Comparison of ENCODE assay signal across 8 mouse cellular contexts in the genomic region with DNA sequence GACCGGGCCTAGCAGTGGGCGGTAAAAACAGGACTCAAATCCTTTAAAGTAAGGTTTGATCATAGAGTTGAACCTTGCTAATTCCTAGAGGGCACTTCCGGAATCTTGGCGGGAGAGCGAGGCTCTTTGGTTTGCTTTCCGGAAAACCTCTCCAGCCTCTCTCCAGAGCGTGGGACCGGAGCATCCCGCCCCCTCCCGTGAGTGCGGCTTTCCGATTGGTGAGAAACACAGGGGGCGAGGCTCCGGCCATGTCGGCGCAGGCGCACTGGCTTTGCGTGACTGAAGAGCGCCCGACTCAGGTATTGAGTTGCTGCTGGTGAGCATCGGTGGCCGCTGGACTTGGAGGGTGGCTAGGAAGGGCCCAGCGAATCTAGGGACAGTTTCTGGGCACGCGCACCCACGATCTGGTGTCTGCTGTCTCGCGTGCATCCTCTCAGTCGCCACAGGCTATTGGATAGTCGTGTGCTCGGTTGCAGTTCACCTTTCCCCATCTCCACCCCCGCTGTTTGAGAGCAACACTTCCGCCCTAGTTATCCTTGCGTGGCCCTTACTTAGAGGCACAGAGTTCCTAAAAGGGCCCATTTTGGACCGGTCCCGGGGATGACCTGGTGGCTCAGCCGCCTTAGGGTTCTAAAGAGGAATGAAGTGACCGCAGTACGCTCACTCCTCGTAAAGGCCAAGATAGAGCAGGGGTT. TPM values are rescaled to one million over a fixed set of nuclear protein-coding genes. Genes with fewer than 3 reads are reported as not detected.
DNase-seq lines count a peak whose midpoint lies in the region; ATAC-seq and TF ChIP-seq lines count a peak whose summit lies in the region.

A gene (plus strand): TSS at position 237 of the 695 bp plus-strand sequence.

- 4% methylated on average over 40 of the region's 40 CpGs for WGBS in heart, embryonic 12.5 days
- WGBS in kidney, postnatal 0 days = 2% methylated on average over 40 of the region's 40 CpGs
- WGBS in liver, embryonic 11.5 days = 4% methylated on average over 40 of the region's 40 CpGs
- 3% methylated on average over 40 of the region's 40 CpGs for WGBS in stomach, embryonic 14.5 days

- peak within 1 kb of the TSS; percentile 72 for H3K4me3 ChIP-seq in heart, embryonic 12.5 days
- H3K4me3 ChIP-seq in kidney, postnatal 0 days (replicated peaks; ENCODE audit: low read depth, low read length) = peak within 1 kb of the TSS; percentile 60
- H3K4me3 ChIP-seq in liver, embryonic 11.5 days (ENCODE audit: low read depth, low read length) = peak within 1 kb of the TSS; percentile 77
- H3K4me3 ChIP-seq in stomach, embryonic 14.5 days (ENCODE audit: low read depth, low read length) = peak within 1 kb of the TSS; percentile 65

- DNase-seq in CD4-positive helper T cell, adult 2 months (ENCODE audit: low read depth, low spot score) = peak; percentile 97
- peak; percentile 96 for DNase-seq in brain, embryonic 18.5 days (ENCODE audit: low read depth, low spot score)
- DNase-seq in kidney, postnatal 0 days (ENCODE audit: low spot score) = peak; percentile 98
- peak; percentile 94 for DNase-seq in liver, embryonic 11.5 days (ENCODE audit: low spot score)
- DNase-seq in naive thymus-derived CD4-positive, alpha-beta T cell, adult 2 months (ENCODE audit: low read depth) = peak; percentile 98

- ATAC-seq in erythroid progenitor cell, adult 5-6 weeks (replicated peaks; ENCODE audit: low FRiP score, poor library complexity, severe bottlenecking) = peak; percentile 97
- peak; percentile 98 for ATAC-seq in heart, embryonic 12.5 days (ENCODE audit: insufficient number of reproducible peaks, low FRiP score)
- peak; percentile 94 for ATAC-seq in kidney, postnatal 0 days (replicated peaks; ENCODE audit: low FRiP score, low read depth)
- ATAC-seq in liver, embryonic 11.5 days (replicated peaks; ENCODE audit: low FRiP score) = peak; percentile 97
- peak; percentile 97 for ATAC-seq in stomach, embryonic 14.5 days (ENCODE audit: insufficient number of reproducible peaks, insufficient read depth, low FRiP score, low read depth)

- H3K9ac ChIP-seq in heart, embryonic 12.5 days = peak within 1 kb of the TSS; percentile 83
- peak within 1 kb of the TSS; percentile 65 for H3K9ac ChIP-seq in kidney, postnatal 0 days (ENCODE audit: low read depth, low read length)
- H3K9ac ChIP-seq in liver, embryonic 11.5 days (ENCODE audit: low read depth, low read length) = peak within 1 kb of the TSS; percentile 78
- H3K9ac ChIP-seq in stomach, embryonic 14.5 days (replicated peaks; ENCODE audit: low read depth, low read length) = peak within 1 kb of the TSS; percentile 78

- peaks cover 16% of the 10 kb centered on the region for H3K27me3 ChIP-seq in heart, embryonic 12.5 days (replicated peaks)
- H3K27me3 ChIP-seq in kidney, postnatal 0 days (ENCODE audit: insufficient read depth, low read length) = no peaks in the 10 kb centered on the region
- no peaks in the 10 kb centered on the region for H3K27me3 ChIP-seq in liver, embryonic 11.5 days (replicated peaks; ENCODE audit: control insufficient read depth, insufficient read depth, low read length)
- no peaks in the 10 kb centered on the region for H3K27me3 ChIP-seq in stomach, embryonic 14.5 days (ENCODE audit: control insufficient read depth, insufficient read depth, low read length)

- H3K36me3 ChIP-seq in heart, embryonic 12.5 days = peaks cover 30% of the 10 kb centered on the region
- no peaks in the 10 kb centered on the region for H3K36me3 ChIP-seq in kidney, postnatal 0 days (ENCODE audit: insufficient read depth, low read length)
- peaks cover 2% of the 10 kb centered on the region; the same call in 1 of the 2 replicates for H3K36me3 ChIP-seq in liver, embryonic 11.5 days (ENCODE audit: control insufficient read depth, insufficient read depth, low read length)
- peaks cover 12% of the 10 kb centered on the region; the same call in 1 of the 2 replicates for H3K36me3 ChIP-seq in stomach, embryonic 14.5 days (ENCODE audit: control insufficient read depth, insufficient read depth, low read length)

- peak within 1 kb of the TSS; percentile 81 for H3K4me2 ChIP-seq in heart, embryonic 12.5 days
- peak within 1 kb of the TSS; percentile 90 for H3K4me2 ChIP-seq in kidney, postnatal 0 days (ENCODE audit: low read length)
- H3K4me2 ChIP-seq in liver, embryonic 11.5 days = peak within 1 kb of the TSS; percentile 84
- H3K4me2 ChIP-seq in stomach, embryonic 14.5 days (replicated peaks; ENCODE audit: low read depth, low read length) = peak within 1 kb of the TSS; percentile 91

- H3K27ac ChIP-seq in heart, embryonic 12.5 days (ENCODE audit: poor library complexity, severe bottlenecking) = peak within 1 kb of the TSS; percentile 52; the same call in 1 of the 2 replicates
- H3K27ac ChIP-seq in kidney, postnatal 0 days = peak within 1 kb of the TSS; percentile 80
- peak within 1 kb of the TSS; percentile 54 for H3K27ac ChIP-seq in liver, embryonic 11.5 days (ENCODE audit: low read depth, low read length)
- peak within 1 kb of the TSS; percentile 73; the same call in 1 of the 2 replicates for H3K27ac ChIP-seq in stomach, embryonic 14.5 days (ENCODE audit: low read length)

- no peak for TF ChIP-seq CTCF in kidney, postnatal 0 days (IDR thresholded peaks at IDR 0.05; ENCODE audit: low read depth)

- peaks cover 7% of the 10 kb centered on the region for H3K4me1 ChIP-seq in heart, embryonic 12.5 days (replicated peaks)
- peaks cover 22% of the 10 kb centered on the region; the same call in 1 of the 2 replicates for H3K4me1 ChIP-seq in kidney, postnatal 0 days (replicated peaks; ENCODE audit: insufficient read depth, low read length)
- peaks cover 5% of the 10 kb centered on the region for H3K4me1 ChIP-seq in liver, embryonic 11.5 days (replicated peaks; ENCODE audit: control insufficient read depth, insufficient read depth, low read length)
- peaks cover 7% of the 10 kb centered on the region; the same call in 1 of the 2 replicates for H3K4me1 ChIP-seq in stomach, embryonic 14.5 days (ENCODE audit: control insufficient read depth, insufficient read depth, low read length)

- no peaks in the 10 kb centered on the region for H3K9me3 ChIP-seq in heart, embryonic 12.5 days (replicated peaks)
- no peaks in the 10 kb centered on the region for H3K9me3 ChIP-seq in kidney, postnatal 0 days (replicated peaks; ENCODE audit: low read length)
- H3K9me3 ChIP-seq in liver, embryonic 11.5 days (ENCODE audit: control insufficient read depth, low read length) = no peaks in the 10 kb centered on the region
- H3K9me3 ChIP-seq in stomach, embryonic 14.5 days (ENCODE audit: control insufficient read depth, low read depth, low read length) = no peaks in the 10 kb centered on the region

RNA-seq across cellular contexts. Expression of the gene that starts here (rescaled TPM):
- 0.72 and 0.84 TPM in 2 replicates for total RNA-seq in erythroid progenitor cell, adult 5-6 weeks (2015; ENCODE audit: low replicate concordance)
- total RNA-seq in erythroid progenitor cell, adult 5-6 weeks (2017; ENCODE audit: low replicate concordance) = 0.77 and 1.7 TPM in 2 replicates
- 12.3 and 13.6 TPM in 2 replicates for polyA plus RNA-seq in heart, embryonic 12.5 days (2016; fragmentation: Nextera tagmentation; extraction: Ambion mirVana)
- polyA plus RNA-seq in kidney, postnatal 0 days (2015; fragmentation: Nextera tagmentation; extraction: Ambion mirVana) = 11.8 and 12.8 TPM in 2 replicates
- polyA plus RNA-seq in liver, embryonic 11.5 days (2014; fragmentation: Nextera tagmentation; extraction: Ambion mirVana) = 11.5 and 11.7 TPM in 2 replicates
- 14.5 and 15.1 TPM in 2 replicates for polyA plus RNA-seq in stomach, embryonic 14.5 days (2014; fragmentation: Nextera tagmentation; extraction: Ambion mirVana)

Comparison
In these comparisons a context has a peak if more than half of its experiments do, and no peak if none do; other contexts are left out.
1. Peak in every context shown above with its lines: DNase-seq, ATAC-seq, H3K4me3 ChIP-seq and H3K27ac ChIP-seq.